Mouse (Mus musculus): ENCODE measurements around the gene Rbm15b.
A peak's percentile ranks its signal among the peaks of the same experiment; 100 is the strongest.

The Rbm15b gene

DNA sequence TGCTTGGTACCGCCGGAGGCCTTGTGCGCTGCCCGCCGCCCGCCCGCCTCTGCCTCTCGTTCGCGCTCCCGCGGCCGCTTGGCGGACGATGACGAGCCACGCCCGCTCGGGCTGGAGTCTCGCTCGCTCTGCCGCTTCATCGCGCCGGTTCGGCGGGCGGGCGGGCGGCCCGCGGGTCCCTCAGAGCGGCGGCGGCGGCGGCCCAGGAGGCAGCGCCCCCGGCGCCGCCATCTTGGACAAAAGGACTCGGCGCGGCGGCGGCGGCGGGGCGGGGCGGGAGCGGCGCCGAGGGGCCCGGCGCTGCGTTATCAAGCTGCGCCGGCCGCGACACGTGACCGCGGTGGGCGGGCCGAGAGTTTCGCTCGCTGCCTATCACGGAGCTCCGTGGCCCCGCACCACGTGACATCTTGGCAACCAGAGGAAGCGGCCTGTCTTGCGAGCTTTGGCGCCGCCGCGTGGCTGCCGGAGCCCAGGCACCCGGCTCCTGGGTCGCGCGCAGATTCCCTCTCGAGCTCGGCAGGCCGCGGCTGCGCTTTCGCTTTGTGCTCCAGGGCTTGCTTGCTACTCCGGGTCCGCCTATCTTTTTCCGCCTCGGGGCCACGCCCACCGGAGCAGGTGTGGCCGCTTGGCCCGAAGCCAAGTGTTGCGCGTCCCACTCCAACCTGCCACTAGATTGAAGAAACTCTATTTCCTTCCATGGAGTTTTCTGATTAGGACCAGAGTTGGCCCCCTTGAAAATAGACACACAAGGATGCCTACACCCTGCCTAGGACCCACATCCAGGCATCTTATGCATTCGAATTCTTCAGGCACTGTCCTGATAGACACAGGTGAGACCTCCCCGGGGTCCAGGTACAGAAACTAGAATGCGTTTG lies at the start of gene Rbm15b:
TSS of gene Rbm15b (minus strand) at position 601 of the 875 bp plus-strand sequence.
- DNase-seq (ENCODE audit: extremely low read depth, low read depth, low spot score), result peak; percentile 57

DNA sequence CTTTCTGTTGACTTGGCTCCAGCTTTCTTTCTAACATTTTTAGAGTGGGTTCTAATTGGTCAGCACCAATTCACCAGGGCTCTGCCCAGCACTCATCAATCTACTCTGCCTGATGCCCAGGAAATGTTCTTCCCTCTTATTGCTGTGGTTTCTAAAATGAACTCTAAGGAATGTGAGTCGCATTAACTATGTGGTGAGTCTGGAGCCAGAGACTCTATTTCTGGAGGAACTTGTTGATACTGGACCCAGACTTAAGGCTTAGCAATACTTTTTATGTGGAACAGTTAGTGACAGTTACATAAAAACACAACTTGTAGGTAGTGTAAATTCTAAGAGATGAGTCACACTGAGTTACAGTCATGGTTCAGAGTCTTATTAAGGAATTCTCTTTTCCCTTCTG lies 47.8 kb upstream of the Rbm15b start:
- DNase-seq (ENCODE audit: extremely low read depth, low read depth, low spot score), result no peak

DNA sequence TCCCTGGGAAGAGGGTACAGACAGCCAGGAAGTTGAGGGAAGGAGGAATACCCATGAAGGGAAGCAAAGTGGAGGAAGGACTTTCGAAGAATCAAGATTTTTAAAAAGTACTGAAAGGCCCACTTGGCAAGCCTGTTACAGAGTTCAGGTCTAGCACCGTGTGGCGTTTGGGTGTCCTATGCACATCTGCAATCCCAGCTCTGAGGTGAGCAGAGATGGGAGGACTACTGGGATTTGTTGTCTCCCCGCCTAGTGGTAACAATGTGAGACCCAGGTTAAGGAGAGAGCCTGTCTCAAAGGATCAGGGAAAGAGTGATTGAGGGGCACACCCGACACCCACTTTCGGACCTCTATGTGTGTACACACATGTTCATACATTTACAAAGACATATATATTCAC lies 27.6 kb upstream of the Rbm15b start:
- no peak for DNase-seq (ENCODE audit: extremely low read depth, low read depth, low spot score)

DNA sequence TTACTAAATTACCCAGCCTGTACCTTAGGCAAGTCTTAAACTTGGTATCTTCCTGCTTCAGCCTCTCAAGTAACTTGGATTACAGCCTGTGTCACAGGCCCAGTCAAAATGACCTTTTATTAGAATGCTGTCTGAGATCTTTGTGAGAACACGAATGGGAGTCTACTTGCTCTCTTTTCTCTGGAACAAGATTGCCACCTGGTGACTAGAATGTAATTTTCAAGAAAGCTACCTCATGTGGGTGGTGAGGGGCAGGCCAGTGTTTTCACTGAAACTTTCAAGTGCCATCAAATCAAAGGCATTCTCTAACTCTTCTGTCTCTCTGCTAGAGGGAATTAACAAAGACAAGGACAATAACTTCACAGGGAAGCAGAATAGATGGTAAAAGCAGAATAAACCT lies 26.5 kb upstream of the Rbm15b start:
- DNase-seq (ENCODE audit: extremely low read depth, low read depth, low spot score), result no peak

DNA sequence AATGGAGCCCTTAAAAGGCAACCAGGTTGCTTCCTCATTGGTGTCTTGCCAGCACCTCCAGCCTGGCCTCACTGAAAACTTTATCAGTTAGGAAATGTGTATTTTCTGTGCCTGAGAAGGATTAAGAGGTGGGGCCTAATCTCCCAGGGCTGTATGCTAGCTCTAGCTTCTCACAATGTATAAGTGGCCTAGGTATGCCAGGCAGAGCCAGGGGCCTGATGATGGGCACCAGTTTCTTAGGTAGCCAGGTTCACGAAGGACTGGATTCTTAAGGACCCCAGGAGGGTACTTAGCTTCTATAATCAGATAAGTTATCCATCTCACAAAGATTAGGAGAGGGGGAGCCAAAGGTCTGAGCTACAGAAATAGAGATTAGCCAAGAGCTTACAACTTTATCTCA lies 24.4 kb upstream of the Rbm15b start:
- DNase-seq (ENCODE audit: extremely low read depth, low read depth, low spot score), result no peak

DNA sequence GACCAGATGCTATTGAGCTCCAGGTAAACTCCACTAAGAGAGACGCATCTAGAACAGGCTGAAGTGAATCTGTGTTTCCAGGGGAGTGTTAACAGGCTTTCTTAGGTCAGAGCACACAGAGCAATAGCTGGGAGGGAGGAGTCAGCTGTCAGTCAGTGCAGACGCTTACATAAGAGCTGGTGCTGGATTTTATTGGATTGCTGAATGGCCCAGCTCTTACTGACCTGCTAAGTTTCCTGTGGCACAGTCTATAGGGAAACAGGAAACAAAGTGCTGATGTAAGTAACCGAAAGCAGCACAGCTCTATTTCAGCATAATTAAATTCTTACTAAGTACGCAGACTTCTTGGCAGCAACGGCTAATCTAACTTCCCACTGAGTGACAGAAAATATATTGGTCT lies 21.5 kb upstream of the Rbm15b start:
- DNase-seq (ENCODE audit: extremely low read depth, low read depth, low spot score), result no peak

DNA sequence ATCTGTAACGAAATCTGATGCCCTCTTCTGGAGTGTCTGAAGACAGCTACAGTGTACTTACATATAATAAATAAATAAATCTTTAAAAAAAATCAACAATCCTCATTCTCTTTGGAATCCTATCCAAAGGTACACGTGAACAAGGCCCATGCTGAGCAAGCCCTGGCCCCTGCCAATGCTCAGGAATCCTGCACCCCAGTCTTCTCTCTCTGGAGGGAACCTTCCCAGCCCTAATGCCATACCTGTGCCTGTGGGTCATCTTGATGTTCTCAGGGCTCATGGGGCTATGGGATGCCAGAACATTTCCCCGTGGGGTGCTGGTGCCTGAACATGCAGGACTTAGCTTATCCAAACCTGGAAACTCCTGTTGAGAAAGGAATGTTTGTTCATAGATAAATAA lies 20.9 kb upstream of the Rbm15b start:
- DNase-seq (ENCODE audit: extremely low read depth, low read depth, low spot score), result no peak

DNA sequence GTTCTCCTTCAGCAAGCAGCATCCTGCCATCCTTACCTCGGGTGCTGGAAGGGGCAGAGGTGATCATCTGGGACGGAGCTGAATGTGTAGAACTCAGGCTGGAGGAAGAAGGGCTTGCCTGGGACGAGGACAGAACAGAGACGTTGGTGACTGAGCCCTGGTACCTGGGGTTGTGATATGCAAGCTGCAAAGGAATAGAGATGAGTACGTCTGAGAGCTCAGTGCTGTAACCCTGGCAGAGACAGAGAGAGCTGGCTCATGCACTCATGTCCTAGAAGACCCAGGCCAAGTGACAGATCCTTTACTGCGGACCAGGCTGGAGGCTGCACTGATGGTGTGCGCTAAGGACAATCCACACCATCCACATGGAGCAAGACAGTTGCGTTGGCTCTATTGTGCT lies 19.4 kb upstream of the Rbm15b start:
- DNase-seq (ENCODE audit: extremely low read depth, low read depth, low spot score), result no peak

DNA sequence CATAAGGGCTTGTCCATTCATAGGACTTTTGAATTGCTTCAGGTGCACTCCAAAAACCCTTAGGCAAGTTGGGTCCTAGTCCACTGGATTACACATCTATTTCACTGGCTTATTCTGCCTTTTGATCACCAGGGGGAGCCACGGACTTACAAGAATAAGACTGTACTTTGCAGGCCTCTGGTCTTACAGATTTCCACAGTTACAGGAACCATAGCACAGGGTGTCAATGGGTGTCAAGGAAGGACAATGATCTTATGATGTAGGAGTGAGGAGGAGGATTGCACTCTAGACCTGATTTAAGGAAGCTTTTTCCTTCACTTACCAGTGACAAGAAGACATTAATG lies 16.5 kb upstream of the Rbm15b start:
- no peak for DNase-seq (ENCODE audit: extremely low read depth, low read depth, low spot score)

DNA sequence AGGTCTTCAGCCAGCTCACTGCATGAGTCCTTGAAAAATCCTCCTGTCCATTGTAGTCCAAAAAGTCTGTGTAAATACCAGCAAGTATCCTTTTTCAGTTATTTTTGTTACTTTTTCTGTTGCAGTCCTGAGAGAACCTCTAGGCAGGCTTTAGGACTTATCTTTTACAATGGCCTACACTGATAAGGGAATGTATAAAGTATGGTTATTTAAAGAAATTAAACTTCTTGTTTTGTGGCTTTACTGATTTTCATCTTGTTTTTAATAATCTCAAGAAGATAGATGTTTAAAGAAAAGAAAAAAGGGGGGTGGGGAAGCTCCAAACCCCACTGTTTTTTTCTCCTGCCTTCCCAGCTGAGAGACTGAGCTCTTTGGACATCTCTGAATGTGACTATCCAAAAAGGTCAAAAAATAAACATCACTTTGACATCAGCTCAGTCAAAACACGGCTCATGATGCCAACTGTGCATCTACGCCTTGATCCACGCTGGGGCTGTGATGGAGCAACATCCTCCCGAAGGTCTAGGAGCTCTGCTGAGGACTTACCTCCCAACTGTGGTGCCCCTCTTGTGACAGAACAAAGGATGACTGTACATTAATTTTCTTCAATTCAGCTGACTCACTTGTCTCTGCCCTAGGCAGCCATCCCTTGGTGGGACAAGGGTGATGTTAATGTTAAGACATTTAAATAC lies 16.0 kb upstream of the Rbm15b start:
- no peak for DNase-seq (ENCODE audit: extremely low read depth, low read depth, low spot score)

DNA sequence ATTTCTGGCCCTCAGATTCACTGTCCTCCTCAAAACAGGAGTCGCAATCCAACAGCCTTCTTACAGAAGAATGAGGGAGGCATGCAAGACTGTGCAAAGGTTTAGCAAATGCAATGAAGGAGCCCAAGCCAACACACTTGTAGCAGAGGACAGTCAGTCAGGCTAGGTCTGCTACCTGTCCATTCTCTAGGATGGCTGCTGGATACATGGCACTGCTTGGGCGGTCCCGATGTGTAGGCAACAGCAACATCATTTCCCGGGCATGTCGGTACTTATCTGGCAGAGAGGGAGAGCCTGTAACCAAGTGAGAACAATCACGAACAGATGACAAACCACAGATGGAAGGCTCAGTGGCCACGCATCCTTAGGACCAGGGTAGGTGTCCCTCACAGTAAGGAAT lies 14.4 kb upstream of the Rbm15b start:
- no peak for DNase-seq (ENCODE audit: extremely low read depth, low read depth, low spot score)

DNA sequence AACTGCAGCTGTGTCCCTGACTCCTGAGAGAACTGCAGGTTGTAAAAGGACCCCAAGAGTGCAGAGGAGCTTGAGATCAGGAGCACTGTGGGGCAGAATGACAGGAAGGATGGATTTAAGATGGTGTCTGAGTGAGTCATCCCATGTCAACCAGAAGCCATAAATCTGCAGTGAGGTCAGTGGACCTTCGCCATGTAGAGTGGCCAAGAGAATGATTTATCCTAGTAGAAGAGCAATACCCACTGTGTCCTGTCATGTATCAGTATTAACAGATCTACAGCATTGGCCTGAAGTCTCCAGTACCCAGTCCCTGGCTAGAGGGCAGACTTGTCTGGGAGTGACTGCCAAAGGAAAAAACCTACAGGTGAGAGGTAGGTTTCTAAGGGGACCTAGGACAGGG lies 11.7 kb upstream of the Rbm15b start:
- DNase-seq (ENCODE audit: extremely low read depth, low read depth, low spot score), result no peak

DNA sequence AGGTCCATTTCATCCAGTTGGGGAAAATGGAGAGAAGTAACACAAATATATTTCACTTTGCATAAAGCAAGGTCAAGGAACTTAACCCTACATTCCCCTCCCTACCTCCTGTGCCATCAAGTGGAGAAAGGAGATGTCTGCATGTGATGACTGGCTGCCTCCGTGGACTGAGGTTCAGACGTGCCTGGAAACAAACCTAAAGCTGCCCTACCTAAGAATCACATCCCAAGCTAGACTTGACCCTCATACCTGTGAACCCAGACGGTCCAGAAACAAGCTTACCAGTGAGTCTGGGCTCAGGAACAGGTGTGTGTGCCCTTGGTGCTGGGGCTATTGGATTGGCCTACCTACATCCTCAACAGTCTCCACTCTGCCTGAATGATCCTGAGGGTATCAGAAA lies 6.1 kb upstream of the Rbm15b start:
- no peak for DNase-seq (ENCODE audit: extremely low read depth, low read depth, low spot score)

DNA sequence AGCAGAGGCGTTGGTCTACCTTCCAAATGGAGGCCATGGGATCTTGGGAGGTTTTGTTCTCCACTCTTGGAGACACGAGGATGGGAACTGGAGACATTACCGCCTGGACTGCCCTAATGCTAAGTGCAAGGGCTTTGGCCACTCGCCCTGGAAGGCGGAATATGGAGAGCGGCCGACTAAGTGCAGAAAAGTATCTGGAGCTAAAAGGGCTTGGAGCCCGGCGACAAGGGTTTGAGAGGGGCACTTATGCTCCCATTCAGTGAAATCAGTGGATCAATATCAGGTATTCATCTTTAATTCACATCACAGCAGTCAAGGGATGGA lies 5.3 kb upstream of the Rbm15b start:
- DNase-seq (ENCODE audit: extremely low read depth, low read depth, low spot score), result no peak

DNA sequence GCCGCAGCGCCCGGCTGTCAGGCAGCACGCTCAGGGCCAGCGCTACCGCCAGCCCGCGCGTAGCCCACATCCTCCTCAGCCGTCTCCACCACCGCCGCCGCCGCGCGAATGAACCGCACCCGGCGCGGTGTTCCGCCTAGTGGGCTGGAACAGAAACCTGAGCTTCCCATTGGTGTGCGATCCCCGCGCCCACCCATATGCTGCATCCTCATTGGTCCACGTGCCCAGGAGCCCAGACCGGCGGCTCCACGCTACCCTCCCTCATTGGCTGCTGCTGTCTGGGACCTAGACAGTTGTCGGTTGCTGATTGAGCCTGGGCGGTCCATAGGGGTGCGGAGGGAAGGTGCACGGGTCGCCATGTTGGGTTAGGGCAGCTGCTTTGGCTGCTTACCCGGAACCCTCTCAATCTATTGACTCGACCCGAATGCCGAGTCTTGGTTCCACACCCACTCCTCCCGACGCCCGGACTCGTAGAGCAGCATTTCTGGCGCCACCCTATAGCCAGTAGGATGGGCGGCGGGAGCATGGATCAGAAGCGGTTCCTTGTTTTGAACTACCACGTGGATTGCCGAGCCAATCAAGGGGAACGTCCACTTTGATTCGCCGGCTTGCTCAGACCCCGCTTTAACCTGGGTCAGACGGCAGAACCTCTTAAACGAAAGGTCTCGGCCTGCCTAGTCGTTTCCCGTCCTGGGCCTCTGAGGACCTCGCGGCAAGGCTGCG lies 4.8 kb upstream of the Rbm15b start, which contains the start of gene Manf:
TSS of gene Manf (minus strand) at position 151 of the 723 bp plus-strand sequence.
- peak; percentile 78 for DNase-seq (ENCODE audit: extremely low read depth, low read depth, low spot score)

DNA sequence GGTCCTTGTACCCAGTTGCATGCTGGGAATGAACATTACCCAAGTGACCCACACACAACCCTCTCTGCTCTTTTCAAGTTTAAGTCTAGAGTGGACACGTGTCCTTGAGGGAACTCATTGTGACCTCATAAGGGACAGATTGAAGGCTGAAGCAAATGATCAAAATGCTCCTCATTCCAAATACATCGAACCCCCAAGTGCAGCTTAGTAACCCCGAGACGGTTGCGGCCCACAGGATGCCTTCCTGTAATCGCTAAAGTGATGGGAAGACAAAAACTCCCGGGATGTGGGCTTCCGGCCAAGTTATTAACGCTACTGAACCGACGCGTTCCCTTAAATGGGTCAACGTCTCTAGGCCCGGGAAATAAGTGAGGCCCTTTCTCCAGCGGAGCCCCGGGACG lies 4.1 kb upstream of the Rbm15b start:
- no peak for DNase-seq (ENCODE audit: extremely low read depth, low read depth, low spot score)

DNA sequence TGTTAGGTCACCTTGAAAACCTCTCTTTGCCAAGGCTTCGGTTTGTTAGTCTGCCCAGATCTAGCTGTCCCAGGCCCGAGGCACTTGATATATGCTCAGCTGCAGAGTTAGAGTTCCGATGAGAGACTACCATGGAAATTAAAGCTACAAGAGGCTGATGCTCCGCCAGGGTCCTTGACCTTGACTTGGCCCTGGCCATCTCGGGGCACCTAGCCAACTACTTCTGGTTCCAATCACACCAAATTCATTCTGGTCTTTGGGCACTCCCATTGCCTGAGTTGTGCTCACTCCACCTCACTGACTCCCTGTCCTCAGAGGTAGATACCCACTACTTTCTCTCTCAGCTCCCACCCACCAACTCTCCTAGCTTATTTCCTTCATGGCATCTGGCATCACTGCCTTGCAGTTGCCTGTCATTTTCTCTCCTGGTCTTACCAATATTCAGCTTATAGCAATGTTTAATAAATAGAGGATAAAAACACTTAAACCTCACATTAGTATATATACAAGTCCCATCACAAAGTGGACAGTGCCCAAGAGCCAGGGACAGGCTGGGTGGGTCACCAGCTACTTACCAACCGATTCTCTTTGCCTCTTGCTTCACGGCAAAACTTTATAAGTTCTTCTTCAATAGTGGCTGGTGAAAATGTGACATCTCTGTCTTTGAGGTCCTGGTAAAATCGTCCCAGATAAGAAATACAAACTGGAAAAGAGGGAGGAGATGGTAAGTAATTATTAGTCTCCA lies 3.4 kb upstream of the Rbm15b start:
- DNase-seq (ENCODE audit: extremely low read depth, low read depth, low spot score), result no peak

DNA sequence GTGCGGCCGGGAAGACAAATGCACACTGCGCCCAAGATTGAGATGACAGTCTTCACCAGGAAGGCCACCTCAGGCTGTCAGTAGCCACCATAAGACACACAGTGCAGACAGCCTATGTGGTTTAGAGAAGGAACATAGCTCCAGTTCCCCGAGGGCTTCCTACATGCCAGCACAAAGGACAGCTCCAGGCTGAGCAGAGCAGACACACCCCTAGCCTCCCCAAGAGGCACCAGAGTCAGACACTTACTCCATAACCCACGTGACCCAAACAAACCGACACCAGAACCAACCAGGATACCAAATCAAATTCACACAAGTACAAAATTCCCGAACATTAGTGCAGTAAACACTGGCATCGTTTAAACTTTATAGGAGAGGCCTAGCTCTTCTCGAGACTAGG lies 2.1 kb upstream of the Rbm15b start:
- no peak for DNase-seq (ENCODE audit: extremely low read depth, low read depth, low spot score)

DNA sequence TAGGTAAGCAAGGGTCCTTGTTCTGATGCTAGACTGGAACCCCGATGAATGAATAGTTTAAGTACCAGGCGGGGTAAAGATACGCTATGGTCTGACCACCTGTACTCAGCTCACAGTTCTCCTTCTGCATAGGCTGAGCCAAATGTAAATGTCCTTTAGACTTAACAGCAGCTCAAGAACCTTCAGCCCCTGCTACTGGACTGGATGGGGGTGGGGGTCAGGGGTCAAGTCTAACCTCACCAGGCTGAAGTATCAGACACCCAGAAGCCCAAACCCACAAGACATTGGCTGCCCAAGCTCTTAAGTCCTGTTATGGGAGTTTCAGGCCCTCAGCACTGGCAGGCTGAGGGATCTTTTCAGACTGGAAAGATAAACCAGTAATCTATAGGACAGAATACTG lies 1.1 kb upstream of the Rbm15b start:
- DNase-seq (ENCODE audit: extremely low read depth, low read depth, low spot score), result no peak

DNA sequence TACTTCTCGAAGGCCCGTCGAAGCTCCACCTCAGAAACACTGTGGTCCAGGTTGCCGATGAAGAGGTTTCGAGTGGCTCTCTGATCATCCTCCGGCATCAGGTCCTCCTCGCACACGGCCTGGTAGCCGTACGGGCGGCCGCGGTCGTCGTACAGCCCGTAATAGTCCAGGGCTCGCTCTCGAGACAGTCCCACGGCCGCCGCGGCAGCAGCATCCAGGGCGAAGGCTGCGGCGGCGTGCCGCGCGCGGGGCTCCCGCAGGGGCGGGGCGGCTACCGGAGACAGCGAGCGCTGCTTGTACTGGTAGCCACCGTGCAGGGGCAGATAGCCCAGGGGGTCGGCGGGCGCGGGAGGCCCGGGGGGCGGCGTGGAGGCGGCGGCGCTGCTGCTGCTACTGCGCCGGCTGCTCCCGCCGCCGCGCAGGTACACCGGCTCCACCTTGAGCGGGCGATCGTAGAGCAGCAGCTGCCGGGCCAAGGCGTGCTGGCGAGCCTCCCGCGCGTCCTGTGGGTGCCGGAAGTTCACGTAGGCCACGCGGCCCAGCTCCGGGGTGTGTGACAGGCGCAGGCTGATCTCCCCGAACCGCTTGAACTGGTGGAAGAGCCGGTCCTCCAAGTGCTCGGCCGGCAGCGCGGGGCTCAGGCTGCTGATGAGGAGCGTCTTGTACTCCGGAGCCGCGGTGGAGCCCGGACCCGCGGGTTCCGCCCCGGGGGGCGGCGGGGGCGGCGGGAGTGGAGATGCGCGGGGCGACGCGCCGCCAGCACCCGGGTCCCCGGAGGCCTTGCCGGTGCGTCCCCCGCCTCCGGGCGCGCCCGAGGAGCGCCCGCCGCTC lies 1.1 kb downstream of the Rbm15b start:
- DNase-seq (ENCODE audit: extremely low read depth, low read depth, low spot score), result no peak

Measured in fat pad, adult 2 months (tissue).